Mouse (Mus musculus) heart, postnatal 4 days (tissue): ENCODE data around the gene Gm26620. TPM values are rescaled to one million over a fixed set of nuclear protein-coding genes. Genes with fewer than 3 reads are reported as not detected.
A peak's percentile ranks its signal among the peaks of the same experiment; 100 is the strongest.

Experiments used
- DNase-seq: peaks from one replicate; pipeline ENCODE4 v3.0.0; 2021
- total RNA-seq, 2 experiments: library from RNA; stranded (reverse); gene quantifications; 2 replicates each; pipeline ENCODE4 v1.2.3; 2021

Gene Gm26620
- total RNA-seq, 2 experiments from 2014 or later, result 0.81 to 0.90 TPM

GRCm38 (mm10) chr1:170871402-170871801 lies 13.5 kb upstream of the Gm26620 start:
- no peak for DNase-seq

- no peak for DNase-seq
Observed at GRCm38 (mm10) chr1:170871961-170872360, 12.9 kb upstream of the Gm26620 start.

- DNase-seq, result no peak
Observed at GRCm38 (mm10) chr1:170875676-170876075, 9.2 kb upstream of the Gm26620 start.

- DNase-seq, result no peak
Observed at GRCm38 (mm10) chr1:170876906-170877305, 8.0 kb upstream of the Gm26620 start.

GRCm38 (mm10) chr1:170882915-170883485 lies 1.9 kb upstream of the Gm26620 start:
- DNase-seq, result no peak

- DNase-seq, result no peak
Observed at GRCm38 (mm10) chr1:170884390-170884789, 475 bp upstream of the Gm26620 start.

GRCm38 (mm10) chr1:170886044-170886458 lies 1.2 kb downstream of the Gm26620 start:
- DNase-seq, result no peak

GRCm38 (mm10) chr1:170889310-170889709 lies 4.4 kb downstream of the Gm26620 start:
- no peak for DNase-seq

GRCm38 (mm10) chr1:170891646-170892045 lies 6.8 kb downstream of the Gm26620 start:
- no peak for DNase-seq

GRCm38 (mm10) chr1:170892279-170892678 lies 7.4 kb downstream of the Gm26620 start:
- DNase-seq, result no peak

GRCm38 (mm10) chr1:170894603-170895602 lies 10.0 kb downstream of the Gm26620 start:
- no peak for DNase-seq

- DNase-seq, result no peak
Observed at GRCm38 (mm10) chr1:170896651-170897281, 11.9 kb downstream of the Gm26620 start.

- DNase-seq, result no peak
Observed at GRCm38 (mm10) chr1:170898413-170899075, 13.7 kb downstream of the Gm26620 start.

GRCm38 (mm10) chr1:170900799-170901467 lies 16.1 kb downstream of the Gm26620 start:
- DNase-seq, result peak; percentile 61

- DNase-seq, result peak; percentile 93
Observed at GRCm38 (mm10) chr1:170901536-170902238, 16.8 kb downstream of the Gm26620 start.

GRCm38 (mm10) chr1:170903485-170903884 lies 18.6 kb downstream of the Gm26620 start:
- DNase-seq, result no peak

- DNase-seq, result no peak
Observed at GRCm38 (mm10) chr1:170907111-170907455, 22.2 kb downstream of the Gm26620 start.

- peak; percentile 28 for DNase-seq
Observed at GRCm38 (mm10) chr1:170907456-170908191, 22.8 kb downstream of the Gm26620 start.

GRCm38 (mm10) chr1:170908341-170908740 lies 23.5 kb downstream of the Gm26620 start:
- no peak for DNase-seq

GRCm38 (mm10) chr1:170911907-170912660 lies 27.2 kb downstream of the Gm26620 start:
- DNase-seq, result no peak
